Mouse (Mus musculus): ENCODE measurements around the gene Cwc15.

DNA sequence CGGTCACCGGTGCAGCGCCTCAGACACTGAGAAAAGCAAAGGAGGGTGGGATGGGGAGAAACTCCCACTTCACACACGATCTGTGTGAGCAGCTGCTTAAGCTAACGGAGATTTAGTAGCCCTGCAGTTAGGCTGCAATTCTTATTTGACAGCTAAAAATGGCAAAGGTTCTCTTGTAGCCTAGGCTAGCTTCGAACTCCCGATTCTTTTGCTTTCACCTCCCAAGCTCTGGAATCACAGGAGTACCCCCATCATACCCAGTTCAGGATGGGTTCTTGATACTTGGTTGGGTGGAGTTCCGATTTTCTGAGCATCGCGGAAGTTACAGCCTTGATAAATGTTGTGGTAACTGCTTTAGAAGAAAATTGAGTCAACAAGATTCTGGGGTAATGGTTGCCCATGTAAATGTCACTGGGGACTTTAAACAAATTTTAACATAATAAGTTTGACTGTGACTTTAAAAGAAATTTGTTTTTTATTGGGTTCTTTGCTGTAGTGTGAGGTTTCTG, 553 bp downstream of the Cwc15 start:
- TF ChIP-seq POLR2A (IDR thresholded peaks at IDR 0.05; ENCODE audit: low read depth, low read length) (no peak), CTCF (conservative IDR thresholded peaks at IDR 0.05; ENCODE audit: insufficient read depth, insufficient read length, low read depth, low read length) (no peak)

All from kidney, adult 2 months (tissue).